Mouse (Mus musculus) lung, postnatal 10 days (tissue): ENCODE results near the gene Hivep3.

Experiments used
- DNase-seq: peaks from one replicate; pipeline ENCODE4 v3.0.0; 2021

Gene Hivep3

DNA sequence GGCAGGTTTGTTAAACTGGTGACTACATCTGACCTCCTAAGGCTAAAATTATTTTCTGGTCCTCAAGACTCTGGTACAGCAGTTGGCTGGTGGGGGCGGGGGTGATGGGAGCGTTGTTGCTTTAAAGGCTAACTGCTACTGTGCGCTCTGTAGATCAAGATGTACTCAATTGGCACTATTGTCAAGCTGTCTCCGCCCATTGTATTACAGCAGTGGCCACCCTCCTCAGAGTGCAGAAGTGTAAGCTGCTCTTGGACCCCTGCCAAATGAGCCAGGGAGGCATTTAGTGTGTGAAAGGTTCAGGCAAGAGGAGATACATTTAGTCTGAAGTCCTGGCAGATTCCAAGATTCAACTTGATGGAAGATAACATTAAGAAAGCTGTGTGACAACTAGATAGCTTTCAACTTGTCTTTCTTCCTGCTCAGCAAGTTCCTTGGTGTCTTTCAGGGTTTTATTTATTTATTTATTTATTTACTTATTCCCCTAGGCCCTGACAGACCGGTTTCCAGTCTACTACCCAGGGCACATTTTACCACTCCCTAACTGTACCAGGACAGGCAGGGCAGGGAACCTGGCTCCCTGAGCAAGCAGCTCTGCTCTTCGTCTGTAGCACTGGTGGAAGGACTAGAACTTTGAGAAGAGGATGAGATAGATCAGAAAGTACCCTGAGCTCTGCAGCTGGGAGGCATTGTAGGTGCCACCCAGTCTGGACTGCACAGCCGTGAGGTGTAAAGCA lies 83.2 kb downstream of the Hivep3 start:
- peak; percentile 65 for DNase-seq

- DNase-seq = no peak
Observed at GRCm38 (mm10) chr4:119825956-119826355, 92.4 kb downstream of the Hivep3 start.

- DNase-seq = no peak
Observed at GRCm38 (mm10) chr4:119828386-119828785, 94.8 kb downstream of the Hivep3 start.

DNA sequence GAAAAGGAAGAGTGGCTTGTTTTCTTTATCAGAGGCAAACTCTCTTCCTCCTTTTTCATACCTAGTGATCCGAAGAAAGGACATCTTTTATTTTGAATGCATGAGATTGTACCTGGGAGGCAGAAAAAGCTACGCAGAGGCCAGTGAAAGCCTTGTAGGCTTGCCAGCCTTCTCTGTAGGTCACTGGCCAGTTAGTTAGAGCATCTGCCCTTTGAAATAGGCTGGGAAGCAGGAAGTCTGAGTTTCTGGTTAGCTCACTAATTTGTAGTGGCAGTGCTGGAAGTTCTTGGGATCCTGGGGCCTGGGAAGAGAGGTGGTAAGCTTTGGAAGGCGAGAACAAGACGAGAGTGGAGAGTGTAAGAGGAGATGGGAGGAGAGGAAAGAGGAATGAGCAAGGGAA lies 95.4 kb downstream of the Hivep3 start:
- DNase-seq = no peak

- no peak for DNase-seq
Observed at GRCm38 (mm10) chr4:119833333-119833732, 99.7 kb downstream of the Hivep3 start.

GRCm38 (mm10) chr4:119833884-119834283 lies 100.3 kb downstream of the Hivep3 start:
- DNase-seq = no peak

- peak; percentile 20 for DNase-seq
Observed at GRCm38 (mm10) chr4:119836181-119836580, 102.6 kb downstream of the Hivep3 start.

- no peak for DNase-seq
Observed at GRCm38 (mm10) chr4:119837505-119838065, 104.0 kb downstream of the Hivep3 start.

- no peak for DNase-seq
Observed at GRCm38 (mm10) chr4:119838308-119838707, 104.7 kb downstream of the Hivep3 start.

DNA sequence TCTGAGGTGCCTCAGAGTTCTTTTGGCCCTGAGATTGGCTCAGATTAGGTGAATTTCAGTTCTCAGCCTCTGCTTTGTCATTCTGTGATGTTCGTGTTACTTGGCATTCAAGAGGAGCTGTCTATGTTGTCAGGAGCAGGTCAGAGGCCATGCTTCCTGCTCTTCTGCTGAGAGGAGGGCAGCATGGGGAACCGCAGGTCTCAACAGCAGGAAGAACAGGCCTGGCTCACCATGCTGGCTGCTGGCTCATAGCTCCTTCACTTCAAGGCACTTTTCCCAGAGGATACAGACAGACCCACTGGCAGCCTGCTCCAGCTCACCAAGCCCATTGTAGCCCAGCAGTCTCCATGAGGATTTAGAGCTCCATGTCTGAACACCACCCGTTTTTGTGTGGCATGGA lies 109.7 kb downstream of the Hivep3 start:
- DNase-seq = no peak

GRCm38 (mm10) chr4:119844267-119844666 lies 110.7 kb downstream of the Hivep3 start:
- no peak for DNase-seq

DNA sequence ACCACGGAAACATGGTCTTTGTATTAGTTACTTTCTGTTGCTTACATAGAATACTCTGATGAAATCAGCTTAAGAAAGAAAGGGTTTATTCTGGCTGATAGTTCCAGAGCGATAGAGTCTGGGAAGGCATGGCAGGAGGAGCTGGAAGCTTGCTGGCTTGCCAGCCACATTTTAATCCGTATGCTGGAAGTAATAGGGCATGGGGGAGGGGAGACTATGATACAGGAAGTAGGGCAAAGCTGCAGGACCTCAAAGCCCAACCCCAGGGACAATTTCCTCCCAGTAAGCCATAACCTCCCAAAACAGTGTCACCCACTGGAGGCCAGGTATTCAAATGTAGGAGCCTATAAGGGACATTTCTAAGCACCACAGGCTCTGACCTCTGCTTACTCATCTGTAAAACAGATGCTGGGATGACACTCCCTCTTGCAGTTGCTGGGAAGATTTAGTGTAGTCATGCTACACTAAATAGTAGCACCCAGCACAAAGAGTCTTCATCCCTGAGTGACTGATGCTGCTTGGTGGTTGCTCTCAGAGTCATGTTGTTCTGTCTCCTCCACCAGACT lies 112.1 kb downstream of the Hivep3 start:
- no peak for DNase-seq

- DNase-seq = peak; percentile 86
Observed at GRCm38 (mm10) chr4:119852483-119852882, 118.9 kb downstream of the Hivep3 start.

DNA sequence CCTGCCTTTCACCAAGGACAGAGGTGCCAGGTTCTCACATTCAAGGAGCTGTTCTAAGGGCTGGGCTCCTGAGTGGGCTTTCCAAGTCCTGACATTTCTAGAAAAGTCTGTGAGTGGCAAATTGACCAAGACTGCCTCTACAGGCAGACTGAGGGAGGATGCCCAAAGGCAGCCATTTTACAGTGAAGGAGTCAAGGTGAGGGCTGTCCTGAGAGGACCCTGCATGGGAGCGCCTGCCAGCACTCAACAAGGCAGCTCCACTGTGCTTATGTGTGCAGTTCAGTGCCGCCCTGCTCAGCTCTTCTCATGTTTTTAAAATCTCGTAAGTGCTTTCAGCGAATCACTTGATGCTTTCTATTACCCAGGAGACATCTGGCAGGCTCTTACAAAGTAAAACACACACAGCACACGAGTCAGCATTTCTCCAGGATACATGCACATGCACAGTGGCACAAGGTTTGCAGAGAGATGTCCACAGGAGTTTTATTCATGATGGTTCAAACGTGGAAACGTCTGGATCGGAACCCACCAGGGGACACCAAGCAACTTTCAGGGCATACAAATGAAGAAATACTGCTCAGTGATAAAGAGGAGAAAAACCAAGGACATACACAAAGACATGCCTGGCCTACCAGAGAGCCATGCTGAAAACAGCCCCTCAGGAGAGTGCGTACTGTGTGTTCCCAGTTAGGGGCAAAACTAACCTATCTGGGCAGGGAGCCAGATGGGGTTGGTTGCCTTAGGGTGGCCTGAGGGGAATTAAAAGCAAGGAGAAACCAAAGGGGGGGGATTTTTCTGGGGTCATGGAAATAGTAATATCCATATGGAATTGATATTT lies 120.9 kb downstream of the Hivep3 start:
- DNase-seq = no peak

- peak; percentile 56 for DNase-seq
Observed at GRCm38 (mm10) chr4:119859454-119859853, 125.9 kb downstream of the Hivep3 start.

DNA sequence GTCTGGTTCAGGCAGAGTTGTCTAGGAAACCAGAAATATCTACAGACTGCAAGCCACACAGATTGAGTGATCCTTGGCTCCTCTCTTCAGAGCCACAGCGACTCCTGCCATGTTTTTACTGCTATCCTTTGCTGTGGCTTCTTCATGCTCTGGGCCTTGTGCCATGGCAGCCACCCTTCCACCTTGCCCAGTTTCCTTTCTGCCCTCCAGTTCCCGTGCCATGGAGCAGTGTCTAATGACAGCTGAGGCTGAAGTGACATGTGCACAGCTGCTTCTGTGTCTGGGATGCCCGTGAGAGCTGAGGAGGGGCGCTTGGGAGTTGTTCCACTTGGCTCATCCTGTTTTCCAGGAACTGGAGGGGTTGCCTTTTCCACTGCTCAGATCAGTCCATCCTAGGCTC lies 127.4 kb downstream of the Hivep3 start:
- no peak for DNase-seq

DNA sequence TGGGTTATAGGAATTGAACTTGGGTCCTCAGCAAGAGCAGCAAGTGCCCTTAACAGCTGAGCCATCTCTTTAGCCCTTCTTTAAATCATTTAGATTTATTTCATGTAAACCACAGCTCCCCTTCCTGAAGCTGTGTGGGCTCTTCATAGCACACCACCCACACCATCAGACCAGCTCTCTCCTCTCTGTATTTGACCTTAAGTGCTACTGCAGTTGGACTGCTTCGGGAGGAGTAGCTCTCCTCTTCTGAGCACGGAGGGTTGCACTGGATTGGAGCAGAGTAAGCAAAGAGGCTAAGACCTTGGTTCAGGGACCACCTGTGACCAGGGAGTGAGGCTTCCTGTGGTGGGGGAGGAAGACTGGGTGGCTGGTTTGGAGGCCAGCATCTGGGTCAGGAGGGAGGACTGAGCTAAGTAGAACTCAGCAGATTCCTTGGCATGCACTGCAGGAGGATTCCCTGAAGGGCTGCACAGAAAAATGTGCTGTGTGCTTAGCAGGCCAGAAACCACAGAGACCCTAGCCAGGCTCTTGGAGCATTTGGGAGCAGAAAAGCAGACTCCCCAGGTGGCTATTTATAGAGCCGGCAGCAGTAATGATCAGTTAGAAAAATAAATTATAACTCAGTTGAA lies 132.4 kb downstream of the Hivep3 start:
- peak; percentile 46 for DNase-seq

DNA sequence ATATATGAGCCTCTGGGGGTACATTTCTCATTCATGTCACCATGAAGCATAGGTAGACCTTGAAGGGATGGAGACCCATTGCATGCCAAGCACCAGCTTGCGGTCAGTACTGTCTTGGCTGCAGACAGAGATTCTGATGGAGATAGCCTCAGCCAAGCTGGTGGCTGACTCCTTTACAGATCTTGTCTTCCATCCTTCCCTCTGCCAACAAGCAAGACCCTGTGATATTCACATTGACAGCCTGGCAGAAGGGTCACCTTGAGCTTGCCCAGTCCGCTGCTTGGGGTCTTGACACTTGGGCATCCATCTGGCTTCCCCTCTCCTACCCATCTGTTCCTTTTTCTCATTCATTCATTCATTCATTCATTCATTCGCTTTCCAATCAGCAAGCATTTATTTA lies 133.5 kb downstream of the Hivep3 start:
- DNase-seq = no peak

- no peak for DNase-seq
Observed at GRCm38 (mm10) chr4:119870411-119870810, 136.8 kb downstream of the Hivep3 start.

- no peak for DNase-seq
Observed at GRCm38 (mm10) chr4:119871441-119871840, 137.9 kb downstream of the Hivep3 start.

- no peak for DNase-seq
Observed at GRCm38 (mm10) chr4:119871861-119872582, 138.4 kb downstream of the Hivep3 start.

DNA sequence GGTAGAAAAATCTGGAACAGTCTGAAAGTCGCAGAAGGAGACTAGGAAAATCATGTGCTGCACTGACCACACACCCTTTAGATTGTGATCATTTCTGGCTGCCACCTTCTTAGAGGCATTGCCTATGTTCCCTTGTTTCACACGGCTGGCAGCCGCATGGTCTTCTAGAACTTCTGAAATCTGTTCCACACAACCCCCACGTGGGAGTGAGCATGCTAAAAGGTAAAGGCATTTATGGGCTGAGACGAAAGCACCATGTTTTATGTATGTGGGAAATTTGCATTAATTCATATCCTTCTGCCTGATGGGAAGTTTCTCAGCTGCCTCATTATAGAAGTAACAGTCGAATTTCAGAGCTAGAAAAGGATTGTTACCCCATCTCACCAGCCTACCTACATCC lies 140.4 kb downstream of the Hivep3 start:
- DNase-seq = no peak
